Mouse (Mus musculus) myocyte (in vitro differentiated cells): ENCODE measurements at regions not wholly inside any gene's neighbourhood (a gene's known extent, or its start where the extent isn't known, plus 50 kb on each side); places are given as distances from the start of the nearest gene placed in this dataset.

ENCODE experiments used
- CEBPB ChIP-seq: IDR thresholded peaks from 2 replicates; pipeline ENCODE4 v1.6.1; 2011; ENCODE audit warnings: mild to moderate bottlenecking, moderate library complexity; ENCODE audit not compliant: poor library complexity, insufficient read depth, severe bottlenecking
- E2F4 ChIP-seq: IDR thresholded peaks from one replicate; pipeline ENCODE4 v1.6.1; 2011; ENCODE audit warnings: mild to moderate bottlenecking, control low read depth, moderate library complexity; ENCODE audit not compliant: insufficient read depth
- MAX ChIP-seq: IDR thresholded peaks from one replicate; pipeline ENCODE4 v1.6.1; 2011; ENCODE audit warnings: low read depth, mild to moderate bottlenecking, control low read depth
- POLR2A ChIP-seq: IDR thresholded peaks from one replicate; pipeline ENCODE4 v1.6.1; 2011; ENCODE audit warnings: low read depth, mild to moderate bottlenecking, control low read depth, moderate library complexity; ENCODE audit not compliant: insufficient read length
- SRF ChIP-seq: IDR thresholded peaks from one replicate; pipeline ENCODE4 v1.6.1; 2011; ENCODE audit warnings: low read depth; ENCODE audit not compliant: control insufficient read depth, insufficient read length

GRCm38 (mm10) chr1:57572097-57572496 is 165.2 kb upstream of the Tyw5 start:
- no peak for TF ChIP-seq MAX
- TF ChIP-seq POLR2A: no peak
- no peak for TF ChIP-seq CEBPB
- TF ChIP-seq E2F4: no peak
- TF ChIP-seq SRF: no peak
